Mouse (Mus musculus): ENCODE results near the gene Omd.
"Not testable (repeated sequence)": the region's sequence is repeated elsewhere in the genome, so short reads cannot be mapped to it uniquely, and the experiment has no call there.

Omd gene

GRCm38 (mm10) chr13:49581541-49582530 lies at the start of gene Omd:
Gene Omd (plus strand): TSS chr13:49582462.
- no peak for DNase-seq

- DNase-seq = no peak
Measured at GRCm38 (mm10) chr13:49536946-49537345, 45.3 kb upstream of the Omd start.

GRCm38 (mm10) chr13:49538693-49539092 lies 43.6 kb upstream of the Omd start:
- DNase-seq = no peak

GRCm38 (mm10) chr13:49544279-49544678 lies 38.0 kb upstream of the Omd start, which contains the start of gene Aspn:
Gene Aspn (plus strand): TSS chr13:49544443.
- no peak for DNase-seq

- DNase-seq = no peak
Measured at GRCm38 (mm10) chr13:49545646-49546045, 36.6 kb upstream of the Omd start.

GRCm38 (mm10) chr13:49546517-49546916 lies 35.7 kb upstream of the Omd start:
- no peak for DNase-seq

GRCm38 (mm10) chr13:49547563-49548150 lies 34.6 kb upstream of the Omd start:
- DNase-seq = no peak

GRCm38 (mm10) chr13:49549616-49550015 lies 32.6 kb upstream of the Omd start:
- no peak for DNase-seq

- DNase-seq = no peak
Measured at GRCm38 (mm10) chr13:49554519-49554918, 27.7 kb upstream of the Omd start.

- no peak for DNase-seq
Measured at GRCm38 (mm10) chr13:49556203-49556602, 26.1 kb upstream of the Omd start.

- DNase-seq = no peak
Measured at GRCm38 (mm10) chr13:49556924-49557323, 25.3 kb upstream of the Omd start.

- DNase-seq = no peak
Measured at GRCm38 (mm10) chr13:49559185-49559584, 23.1 kb upstream of the Omd start.

GRCm38 (mm10) chr13:49560886-49561285 lies 21.4 kb upstream of the Omd start:
- no peak for DNase-seq

- DNase-seq = no peak
Measured at GRCm38 (mm10) chr13:49564347-49564746, 17.9 kb upstream of the Omd start.

GRCm38 (mm10) chr13:49570371-49570770 lies 11.9 kb upstream of the Omd start:
- DNase-seq = no peak

GRCm38 (mm10) chr13:49571418-49571817 lies 10.8 kb upstream of the Omd start:
- no peak for DNase-seq

- no peak for DNase-seq
Measured at GRCm38 (mm10) chr13:49583859-49584258, 1.6 kb downstream of the Omd start.

GRCm38 (mm10) chr13:49584307-49585005 lies 2.2 kb downstream of the Omd start:
- no peak for DNase-seq

- no peak for DNase-seq
Measured at GRCm38 (mm10) chr13:49586062-49586461, 3.8 kb downstream of the Omd start.

GRCm38 (mm10) chr13:49602541-49602940 lies 20.3 kb downstream of the Omd start:
- not testable (repeated sequence) for DNase-seq

GRCm38 (mm10) chr13:49603603-49604002 lies 21.3 kb downstream of the Omd start:
- DNase-seq = no peak

GRCm38 (mm10) chr13:49607714-49608113 lies 25.5 kb downstream of the Omd start, which contains the start of gene Ogn:
Gene Ogn (plus strand): TSS chr13:49608046.
- DNase-seq = no peak

GRCm38 (mm10) chr13:49608589-49609322 lies 26.5 kb downstream of the Omd start:
- no peak for DNase-seq
